Comparison of ENCODE assay signal across 21 mouse cellular contexts in genomic region chr4:148933109-148933508, GRCm38 (mm10).
"Had no signal": no experiment of that assay in that cellular context is flagged by ENCODE, and none has a peak within 500 bp of the region (broad histone marks: within the 10 kb centered on the region; RNA-seq: fewer than 3 reads in every experiment).

No protein-coding gene starts in this region.

- H3K9me3 ChIP-seq: hindbrain, embryonic 13.5 days; hindbrain, embryonic 15.5 days; kidney, embryonic 15.5 days; limb, embryonic 13.5 days; limb, embryonic 15.5 days; liver, embryonic 12.5 days had no signal

- H3K27ac ChIP-seq: hindbrain, embryonic 13.5 days; hindbrain, embryonic 15.5 days; hindbrain, postnatal 0 days; kidney, embryonic 15.5 days; kidney, postnatal 0 days; limb, embryonic 13.5 days; limb, embryonic 15.5 days; liver, embryonic 12.5 days; liver, embryonic 14.5 days had no signal

- H3K9ac ChIP-seq: hindbrain, embryonic 13.5 days; hindbrain, embryonic 15.5 days; kidney, embryonic 15.5 days; limb, embryonic 13.5 days; limb, embryonic 15.5 days; liver, embryonic 12.5 days; liver, embryonic 14.5 days had no signal

- H3K4me3 ChIP-seq: hindbrain, embryonic 13.5 days; hindbrain, embryonic 15.5 days; kidney, embryonic 15.5 days; limb, embryonic 13.5 days; limb, embryonic 15.5 days; liver, embryonic 12.5 days had no signal

- H3K36me3 ChIP-seq: hindbrain, embryonic 15.5 days; limb, embryonic 13.5 days; limb, embryonic 15.5 days; liver, embryonic 12.5 days had no signal

- H3K4me2 ChIP-seq: hindbrain, embryonic 13.5 days; hindbrain, embryonic 15.5 days; kidney, embryonic 15.5 days; limb, embryonic 13.5 days; limb, embryonic 15.5 days; liver, embryonic 12.5 days had no signal

- DNase-seq: gastrocnemius, postnatal 14 days; gastrocnemius, postnatal 36 days; heart, adult 11 months; heart, postnatal 10 days; kidney, adult 11 months; kidney, adult 2 months; kidney, adult 9 months; kidney, postnatal 14 days; kidney, postnatal 36 days; layer of hippocampus, adult 9-11 months; layer of hippocampus, postnatal 36 days; left cerebral cortex, postnatal 4 days had no signal

- ATAC-seq: hindbrain, postnatal 0 days; liver, embryonic 12.5 days had no signal
